Mouse (Mus musculus) midbrain, embryonic 16.5 days (tissue): ENCODE measurements at regions not wholly inside any gene's neighbourhood (a gene's known extent, or its start where the extent isn't known, plus 50 kb on each side); places are given as distances from the start of the nearest gene placed in this dataset.
"Not testable (repeated sequence)": the region's sequence is repeated elsewhere in the genome, so short reads cannot be mapped to it uniquely, and the experiment has no call there.

Experiments used
- ATAC-seq: fragments of 200-750 bp; cut with Nextera tagmentation; 2 replicates; pipeline ENCODE4 v1.8.0; 2017; ENCODE audit warnings: moderate TSS enrichment
- H3K27ac ChIP-seq: fragments of 300-500 bp; sonication (generic); 2 replicates; pipeline ENCODE4 v1.5.1; 2014; ENCODE audit warnings: mild to moderate bottlenecking, low read length, mixed read lengths
- H3K27me3 ChIP-seq: fragments of 300-500 bp; sonication (generic); 2 replicates; pipeline ENCODE4 v1.6.1; 2014; ENCODE audit warnings: low read depth, low read length, mixed read lengths; ENCODE audit not compliant: control insufficient read depth, insufficient read depth
- H3K36me3 ChIP-seq: fragments of 300-500 bp; sonication (generic); 2 replicates; pipeline ENCODE4 v1.6.1; 2014; ENCODE audit warnings: mild to moderate bottlenecking, low read length, moderate library complexity, mixed read lengths; ENCODE audit not compliant: control insufficient read depth, insufficient read depth
- H3K4me1 ChIP-seq: fragments of 300-500 bp; sonication (generic); 2 replicates; pipeline ENCODE4 v1.6.1; 2014; ENCODE audit warnings: mild to moderate bottlenecking, low read length, mixed read lengths; ENCODE audit not compliant: control insufficient read depth, insufficient read depth
- H3K4me2 ChIP-seq: fragments of 300-500 bp; sonication (generic); 2 replicates; pipeline ENCODE4 v1.6.1; 2014; ENCODE audit warnings: mild to moderate bottlenecking, low read length, mixed read lengths
- H3K4me3 ChIP-seq: fragments of 300-500 bp; sonication (generic); 2 replicates; pipeline ENCODE4 v1.5.1; 2014; ENCODE audit warnings: low read depth, mild to moderate bottlenecking, low read length, moderate library complexity, mixed read lengths
- H3K9ac ChIP-seq: fragments of 300-500 bp; sonication (generic); 2 replicates; pipeline ENCODE4 v1.6.1; 2014; ENCODE audit warnings: low read depth, low read length, mixed read lengths
- H3K9me3 ChIP-seq: fragments of 300-500 bp; sonication (generic); replicated peaks from 2 replicates; pipeline ENCODE4 v1.6.1; 2014; ENCODE audit warnings: mild to moderate bottlenecking, low read length, mixed read lengths; ENCODE audit not compliant: control insufficient read depth, poor library complexity, severe bottlenecking
- WGBS: fragments of 180-500 bp; shearing (Covaris S2); extraction: QIAGEN DNeasy Blood & Tissue Kit; methylation state at CpG from one replicate; pipeline ENCODE4 v1.1.7; 2014; 5-methylcytosine and 5-hydroxymethylcytosine counted together

DNA sequence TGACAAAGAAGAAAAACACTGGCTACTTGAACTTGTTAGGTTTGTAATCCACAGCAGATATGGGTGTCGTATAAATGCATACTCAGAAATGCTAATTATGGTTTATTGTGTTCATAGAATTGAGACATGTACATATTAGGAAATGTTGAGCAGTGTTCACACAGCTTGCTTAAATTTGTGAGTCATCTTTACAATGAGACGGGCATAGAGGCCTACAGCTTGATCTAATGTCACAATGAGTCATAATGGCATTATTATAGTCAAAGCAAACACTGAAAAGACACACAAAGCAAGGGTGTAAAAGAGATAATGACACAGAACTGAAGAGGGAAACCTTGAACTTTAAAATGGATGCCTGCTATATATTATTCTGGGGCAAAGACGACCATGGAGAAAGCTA lies 103.7 kb upstream of the Akr1e1 start:
- 43% methylated on average over 3 of the region's 3 CpGs for WGBS
- H3K27ac ChIP-seq: no peak overlapping the region
- H3K36me3 ChIP-seq: no peaks in the 10 kb centered on the region
- H3K9me3 ChIP-seq: no peaks in the 10 kb centered on the region
- no peaks in the 10 kb centered on the region for H3K27me3 ChIP-seq
- no peak overlapping the region for H3K4me3 ChIP-seq
- no peaks in the 10 kb centered on the region for H3K4me1 ChIP-seq
- H3K9ac ChIP-seq: no peak overlapping the region
- ATAC-seq: no peak
- no peak overlapping the region for H3K4me2 ChIP-seq

DNA sequence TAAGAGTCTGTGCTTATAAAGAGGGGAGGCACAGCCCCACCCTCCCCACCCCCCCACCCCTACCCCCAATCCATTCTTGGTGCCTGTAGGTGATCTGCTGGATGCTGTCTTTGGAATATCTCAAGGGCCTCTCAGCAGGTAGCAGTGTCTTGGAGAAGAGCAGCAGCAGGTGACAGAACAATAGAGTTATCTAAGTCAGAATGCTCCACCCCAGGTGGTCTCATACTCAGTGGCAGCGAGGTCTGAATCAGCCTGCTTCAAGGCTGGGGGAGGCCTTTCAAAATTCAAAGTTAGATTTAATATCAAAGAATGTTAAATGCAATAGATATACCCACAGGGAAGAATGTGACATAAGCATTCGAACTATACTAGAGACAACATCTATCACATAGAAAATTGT lies 90.6 kb upstream of the Akr1e1 start:
- not testable (repeated sequence) for H3K9ac ChIP-seq, H3K9me3 ChIP-seq, H3K4me2 ChIP-seq, H3K36me3 ChIP-seq, H3K27me3 ChIP-seq, ATAC-seq, H3K27ac ChIP-seq, H3K4me1 ChIP-seq, H3K4me3 ChIP-seq
- WGBS: 39% methylated on average over 2 of the region's 2 CpGs

DNA sequence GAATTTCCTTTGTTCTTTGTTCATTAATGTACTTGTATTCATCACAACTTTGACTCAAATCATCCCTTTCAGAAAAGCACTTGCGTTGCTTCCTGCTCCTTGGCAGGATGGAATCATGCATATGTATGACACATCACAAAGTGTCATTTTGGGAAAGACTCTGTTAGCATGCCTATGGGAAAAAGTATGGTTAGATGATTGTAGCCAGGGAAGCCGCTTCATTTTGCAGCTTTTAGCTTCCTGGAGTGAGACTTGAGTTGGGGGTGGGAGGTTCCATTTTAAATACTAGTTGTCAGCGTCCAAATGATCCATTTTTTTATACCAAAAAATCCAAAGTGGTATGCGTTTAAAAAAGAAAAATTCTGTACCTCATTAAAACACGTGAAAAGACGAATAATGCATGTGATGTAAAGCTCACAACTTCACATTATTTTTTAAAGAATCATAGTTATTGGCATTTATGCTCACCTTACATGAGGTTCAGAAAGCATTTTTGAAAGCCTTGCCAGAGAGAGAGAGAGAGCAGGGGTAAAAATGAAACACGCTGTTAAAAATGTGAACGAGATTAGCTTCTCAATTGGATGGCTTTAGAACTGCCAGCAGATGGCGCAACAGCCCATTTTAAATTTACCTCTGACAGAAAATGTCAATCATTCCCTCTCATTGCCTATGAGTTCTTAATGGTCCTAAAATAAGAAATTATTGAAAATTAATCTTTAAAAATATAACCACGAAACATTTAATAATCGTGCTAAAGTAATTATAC lies 57.6 kb upstream of the Akr1e1 start:
- Histone ChIP-seq H3K27me3 (no peaks in the 10 kb centered on the region), H3K4me3 (0 out of 2 replicates have a peak overlapping the region, but pooled peaks have one; percentile 3), H3K27ac (no peak overlapping the region), H3K4me1 (peaks cover 5% of the 10 kb centered on the region), H3K36me3 (no peaks in the 10 kb centered on the region), H3K9ac (no peak overlapping the region), H3K4me2 (peak overlapping the region; percentile 20; the same call in 1 of the 2 replicates), H3K9me3 (no peaks in the 10 kb centered on the region)
- 24% methylated on average over 11 of the region's 11 CpGs for WGBS
- ATAC-seq: peak; percentile 65

DNA sequence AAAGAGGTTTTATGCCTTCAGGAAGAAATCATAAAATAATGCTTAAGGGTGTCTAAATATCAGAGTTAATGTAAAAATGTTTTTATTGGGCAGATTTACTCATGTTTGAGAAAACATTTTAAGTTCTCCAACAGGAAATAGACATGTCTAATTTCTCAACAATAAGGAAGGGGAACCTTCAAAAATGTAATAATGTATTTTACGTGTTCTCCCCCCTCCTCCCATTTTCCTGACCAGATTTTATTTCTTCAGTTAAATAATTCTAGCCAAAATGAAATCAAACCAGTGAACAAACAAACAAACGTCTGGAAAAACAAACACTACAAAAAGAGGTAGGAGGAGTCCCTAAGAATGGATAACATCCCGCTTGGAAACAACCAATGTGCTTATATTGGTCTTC lies 54.4 kb upstream of the Akr1e1 start:
- no peak for ATAC-seq
- Histone ChIP-seq H3K36me3 (no peaks in the 10 kb centered on the region), H3K4me1 (peaks cover 5% of the 10 kb centered on the region), H3K9me3 (no peaks in the 10 kb centered on the region), H3K9ac (no peak overlapping the region), H3K4me2 (no peak overlapping the region), H3K4me3 (no peak overlapping the region), H3K27ac (no peak overlapping the region), H3K27me3 (no peaks in the 10 kb centered on the region)
- WGBS: 60% methylated on average over 3 of the region's 3 CpGs

DNA sequence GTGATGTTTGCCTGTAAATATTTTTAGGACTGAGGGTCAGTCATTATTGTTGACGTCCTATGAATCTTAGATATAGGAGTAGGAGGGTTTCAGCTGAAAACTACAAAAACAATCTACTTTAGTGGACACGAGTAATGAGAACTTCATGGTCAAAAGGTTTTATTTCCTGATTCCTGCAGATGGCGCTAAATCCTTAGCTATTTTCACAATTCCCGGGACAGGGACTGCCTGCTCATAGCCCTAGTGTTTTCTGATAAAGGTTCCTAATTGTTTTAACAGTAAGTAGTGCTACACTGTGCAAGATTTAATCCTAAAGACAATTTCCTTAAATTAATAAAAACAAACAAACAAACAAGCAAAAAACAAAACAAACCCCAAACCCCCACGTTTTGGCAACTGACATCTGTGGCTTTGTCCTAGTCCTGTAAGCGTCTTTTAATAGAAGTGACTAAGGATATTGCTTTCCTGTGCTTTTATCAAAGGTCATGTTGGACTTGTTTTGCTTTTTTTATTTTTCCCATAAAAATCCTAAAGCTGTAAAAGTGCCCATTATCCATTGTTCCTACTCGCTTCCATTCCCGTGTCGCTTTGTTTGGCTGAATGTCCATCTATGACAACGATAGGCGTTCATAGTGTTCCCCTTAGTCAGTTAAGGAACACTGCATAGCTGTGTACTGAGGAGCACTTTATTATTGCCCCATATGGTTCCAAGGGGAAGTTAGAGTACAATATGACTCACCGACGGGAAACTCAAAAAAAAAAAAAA lies 53.5 kb upstream of the Akr1e1 start:
- peaks cover 5% of the 10 kb centered on the region for H3K4me1 ChIP-seq
- peak; percentile 89; the same call in 1 of the 2 replicates for ATAC-seq
- no peak overlapping the region for H3K9ac ChIP-seq
- no peaks in the 10 kb centered on the region for H3K36me3 ChIP-seq
- H3K4me2 ChIP-seq: no peak overlapping the region
- no peaks in the 10 kb centered on the region for H3K9me3 ChIP-seq
- no peak overlapping the region for H3K4me3 ChIP-seq
- 51% methylated on average over 13 of the region's 13 CpGs for WGBS
- H3K27ac ChIP-seq: no peak overlapping the region
- no peaks in the 10 kb centered on the region for H3K27me3 ChIP-seq
